Mouse (Mus musculus): Measurements from ENCODE around the gene Gm7168. TPM values are rescaled to one million over a fixed set of nuclear protein-coding genes. Genes with fewer than 3 reads are reported as not detected.
"Not testable (repeated sequence)": the region's sequence is repeated elsewhere in the genome, so short reads cannot be mapped to it uniquely, and the experiment has no call there.

Gm7168 gene
- polyA plus RNA-seq, 1 experiment from 2014 or later = not detected

GRCm38 (mm10) chr17:13951570-13951969, 3.4 kb downstream of the Gm7168 start:
- 91% methylated on average over 1 of the region's 1 CpGs for WGBS
- not testable (repeated sequence) for H3K9ac ChIP-seq (ENCODE audit: low read length); ATAC-seq; H3K27me3 ChIP-seq (replicated peaks; ENCODE audit: control insufficient read depth, insufficient read depth, low read length); H3K4me3 ChIP-seq (ENCODE audit: low read depth, low read length); H3K36me3 ChIP-seq (ENCODE audit: control insufficient read depth, insufficient read depth, low read length); H3K27ac ChIP-seq (ENCODE audit: low read depth, low read length); H3K4me1 ChIP-seq (ENCODE audit: control insufficient read depth, insufficient read depth, low read length); DNase-seq (ENCODE audit: low spot score); H3K9me3 ChIP-seq (replicated peaks; ENCODE audit: control insufficient read depth, low read length); H3K4me2 ChIP-seq (ENCODE audit: low read length)

DNA sequence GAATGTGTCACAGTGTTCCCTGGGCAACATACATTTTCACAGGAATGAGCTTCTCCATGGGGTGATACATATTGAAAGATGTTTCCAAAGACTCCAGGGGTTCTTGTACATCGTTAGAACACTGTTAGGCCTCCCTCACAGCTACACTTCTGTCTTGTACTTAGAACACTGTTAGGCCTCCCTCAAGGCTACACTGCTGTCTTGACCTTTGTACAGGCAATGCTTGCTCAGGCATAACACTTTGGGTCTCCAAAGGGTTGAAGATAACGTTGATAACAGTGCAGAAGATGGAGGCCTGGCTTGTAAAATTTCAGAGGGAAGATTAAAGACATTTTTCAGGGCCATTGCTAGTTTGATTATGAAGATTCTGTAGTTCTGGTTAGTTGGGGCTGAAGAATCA, 10.0 kb downstream of the Gm7168 start:
- 44% methylated on average over 1 of the region's 2 CpGs for WGBS

GRCm38 (mm10) chr17:13962245-13962644, 14.1 kb downstream of the Gm7168 start:
- not testable (repeated sequence) for H3K4me2 ChIP-seq (ENCODE audit: low read length); H3K36me3 ChIP-seq (ENCODE audit: control insufficient read depth, insufficient read depth, low read length); ATAC-seq; DNase-seq (ENCODE audit: low spot score); H3K27ac ChIP-seq (ENCODE audit: low read depth, low read length); H3K9me3 ChIP-seq (replicated peaks; ENCODE audit: control insufficient read depth, low read length); H3K4me3 ChIP-seq (ENCODE audit: low read depth, low read length); H3K9ac ChIP-seq (ENCODE audit: low read length); H3K27me3 ChIP-seq (replicated peaks; ENCODE audit: control insufficient read depth, insufficient read depth, low read length); H3K4me1 ChIP-seq (ENCODE audit: control insufficient read depth, insufficient read depth, low read length)
- 86% methylated on average over 3 of the region's 3 CpGs for WGBS

More for the DNA sequence above, 10.0 kb downstream of the Gm7168 start:
- not testable (repeated sequence) for H3K27ac ChIP-seq (ENCODE audit: low read depth, low read length); H3K36me3 ChIP-seq (ENCODE audit: control insufficient read depth, insufficient read depth, low read length); H3K4me1 ChIP-seq (ENCODE audit: control insufficient read depth, insufficient read depth, low read length); H3K4me3 ChIP-seq (ENCODE audit: low read depth, low read length); H3K9me3 ChIP-seq (replicated peaks; ENCODE audit: control insufficient read depth, low read length); H3K27me3 ChIP-seq (replicated peaks; ENCODE audit: control insufficient read depth, insufficient read depth, low read length); DNase-seq (ENCODE audit: low spot score); ATAC-seq; H3K4me2 ChIP-seq (ENCODE audit: low read length); H3K9ac ChIP-seq (ENCODE audit: low read length)

GRCm38 (mm10) chr17:13965048-13965447, 16.9 kb downstream of the Gm7168 start:
- 13% methylated on average over 1 of the region's 2 CpGs for WGBS

GRCm38 (mm10) chr17:13969917-13970316, 21.7 kb downstream of the Gm7168 start:
- H3K4me3 ChIP-seq (ENCODE audit: low read depth, low read length); H3K9ac ChIP-seq (ENCODE audit: low read length); H3K27ac ChIP-seq (ENCODE audit: low read depth, low read length); H3K4me2 ChIP-seq (ENCODE audit: low read length); H3K4me1 ChIP-seq (ENCODE audit: control insufficient read depth, insufficient read depth, low read length); H3K9me3 ChIP-seq (replicated peaks; ENCODE audit: control insufficient read depth, low read length); ATAC-seq; H3K36me3 ChIP-seq (ENCODE audit: control insufficient read depth, insufficient read depth, low read length); H3K27me3 ChIP-seq (replicated peaks; ENCODE audit: control insufficient read depth, insufficient read depth, low read length); DNase-seq (ENCODE audit: low spot score): not testable (repeated sequence)
- WGBS = 68% methylated on average over 1 of the region's 2 CpGs

More at GRCm38 (mm10) chr17:13965048-13965447, 16.9 kb downstream of the Gm7168 start:
- not testable (repeated sequence) for H3K36me3 ChIP-seq (ENCODE audit: control insufficient read depth, insufficient read depth, low read length); H3K9me3 ChIP-seq (replicated peaks; ENCODE audit: control insufficient read depth, low read length); H3K27me3 ChIP-seq (replicated peaks; ENCODE audit: control insufficient read depth, insufficient read depth, low read length); H3K4me3 ChIP-seq (ENCODE audit: low read depth, low read length); H3K4me2 ChIP-seq (ENCODE audit: low read length); H3K4me1 ChIP-seq (ENCODE audit: control insufficient read depth, insufficient read depth, low read length); H3K27ac ChIP-seq (ENCODE audit: low read depth, low read length); ATAC-seq; H3K9ac ChIP-seq (ENCODE audit: low read length); DNase-seq (ENCODE audit: low spot score)

- WGBS = 82% methylated on average over 5 of the region's 5 CpGs
- ATAC-seq; H3K4me1 ChIP-seq (ENCODE audit: control insufficient read depth, insufficient read depth, low read length); H3K4me2 ChIP-seq (ENCODE audit: low read length); H3K27ac ChIP-seq (ENCODE audit: low read depth, low read length); H3K36me3 ChIP-seq (ENCODE audit: control insufficient read depth, insufficient read depth, low read length); H3K9ac ChIP-seq (ENCODE audit: low read length); H3K27me3 ChIP-seq (replicated peaks; ENCODE audit: control insufficient read depth, insufficient read depth, low read length); DNase-seq (ENCODE audit: low spot score); H3K9me3 ChIP-seq (replicated peaks; ENCODE audit: control insufficient read depth, low read length); H3K4me3 ChIP-seq (ENCODE audit: low read depth, low read length): not testable (repeated sequence)
Measured at GRCm38 (mm10) chr17:13970796-13971195, 22.6 kb downstream of the Gm7168 start.

DNA sequence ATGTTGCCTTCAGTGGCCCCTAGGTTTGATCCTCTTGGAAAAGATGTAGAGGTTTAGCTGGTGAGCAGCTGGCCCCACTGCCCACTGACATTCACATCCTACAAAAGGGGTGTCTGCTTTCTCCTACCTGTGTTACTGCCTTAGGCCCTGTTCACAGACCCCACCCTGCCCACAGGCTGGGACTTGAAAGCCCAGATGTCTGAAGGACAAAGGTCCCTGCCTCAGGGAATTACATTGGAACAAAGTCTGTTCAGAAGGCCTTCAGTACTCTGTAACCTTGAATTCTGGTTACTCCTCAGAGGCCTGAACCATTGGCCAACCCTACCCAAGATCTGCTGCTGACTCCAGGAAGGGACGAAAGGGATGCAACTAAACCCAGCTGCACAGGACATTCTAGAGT, 39.5 kb downstream of the Gm7168 start:
- Histone ChIP-seq H3K27ac (ENCODE audit: low read depth, low read length) (no peak overlapping the region), H3K9me3 (replicated peaks; ENCODE audit: control insufficient read depth, low read length) (no peaks in the 10 kb centered on the region), H3K4me3 (ENCODE audit: low read depth, low read length) (no peak overlapping the region), H3K27me3 (replicated peaks; ENCODE audit: control insufficient read depth, insufficient read depth, low read length) (no peaks in the 10 kb centered on the region), H3K36me3 (ENCODE audit: control insufficient read depth, insufficient read depth, low read length) (no peaks in the 10 kb centered on the region), H3K4me2 (ENCODE audit: low read length) (no peak overlapping the region), H3K4me1 (ENCODE audit: control insufficient read depth, insufficient read depth, low read length) (no peaks in the 10 kb centered on the region), H3K9ac (ENCODE audit: low read length) (no peak overlapping the region)
- DNase-seq (ENCODE audit: low spot score) (no peak), ATAC-seq (no peak)
- 89% methylated on average over 1 of the region's 1 CpGs for WGBS

- DNase-seq (ENCODE audit: low spot score) = not testable (repeated sequence)
Measured at GRCm38 (mm10) chr17:13993425-13993824, 45.3 kb downstream of the Gm7168 start.

More at GRCm38 (mm10) chr17:13993425-13993824, 45.3 kb downstream of the Gm7168 start:
- 55% methylated on average over 2 of the region's 2 CpGs for WGBS
- H3K27ac ChIP-seq (ENCODE audit: low read depth, low read length); H3K4me2 ChIP-seq (ENCODE audit: low read length); H3K9me3 ChIP-seq (replicated peaks; ENCODE audit: control insufficient read depth, low read length); H3K36me3 ChIP-seq (ENCODE audit: control insufficient read depth, insufficient read depth, low read length); H3K27me3 ChIP-seq (replicated peaks; ENCODE audit: control insufficient read depth, insufficient read depth, low read length); H3K4me1 ChIP-seq (ENCODE audit: control insufficient read depth, insufficient read depth, low read length); ATAC-seq; H3K4me3 ChIP-seq (ENCODE audit: low read depth, low read length); H3K9ac ChIP-seq (ENCODE audit: low read length): not testable (repeated sequence)
